Mouse (Mus musculus): ENCODE results near the gene Ehd4. TPM values are rescaled to one million over a fixed set of nuclear protein-coding genes. Genes with fewer than 3 reads are reported as not detected.
A peak's percentile ranks its signal among the peaks of the same experiment; 100 is the strongest.

The Ehd4 gene
- total and polyA plus RNA-seq, 2 experiments: 2.9 to 7.4 TPM

DNA sequence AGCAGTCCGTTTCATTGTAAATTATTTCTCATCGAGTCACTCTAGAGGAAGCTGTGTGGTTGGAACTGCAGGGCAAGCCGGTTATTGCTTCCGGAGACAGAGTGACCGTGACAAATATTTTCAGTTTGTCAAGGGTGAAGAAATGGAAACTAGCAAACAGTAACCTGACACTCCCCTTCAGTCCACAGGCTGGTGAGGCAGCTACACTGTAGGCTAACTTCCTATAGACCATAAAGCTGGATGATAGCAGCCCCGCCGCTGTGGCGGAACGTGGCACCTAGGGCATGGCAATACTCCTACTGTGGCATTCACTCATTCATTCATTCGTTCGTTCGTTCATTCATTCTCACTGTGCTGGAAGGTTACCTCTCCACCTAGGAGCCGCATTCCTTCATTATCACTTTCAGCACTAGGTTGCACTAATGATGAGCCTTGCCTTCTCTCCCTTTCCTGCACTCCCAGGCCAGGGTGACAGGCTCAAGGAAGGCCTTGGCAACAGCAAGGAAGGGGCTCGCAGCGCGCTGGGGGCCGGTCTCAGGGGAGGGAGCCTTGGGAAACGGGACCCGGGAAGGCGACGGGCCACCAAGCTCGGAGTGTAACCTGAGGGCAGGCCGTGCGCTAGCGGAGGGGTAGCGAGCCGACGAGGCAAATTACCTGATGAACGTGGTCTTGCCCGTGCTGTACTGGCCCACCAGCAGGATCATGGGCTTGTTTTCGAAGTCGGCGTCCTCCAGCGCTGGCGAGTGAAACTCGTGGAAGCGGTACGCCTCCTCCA lies 633 bp downstream of the Ehd4 start:
- no peak for TF ChIP-seq CTCF (IDR thresholded peaks at IDR 0.05; ENCODE audit: low read depth, low read length)
- TF ChIP-seq POLR2A (IDR thresholded peaks at IDR 0.05; ENCODE audit: extremely low read depth, insufficient read depth, low read length): no peak
- WGBS: 2% methylated on average over 38 of the region's 38 CpGs
- H3K79me2 ChIP-seq (ENCODE audit: control insufficient read depth, insufficient read depth, low read length): no peaks in the 10 kb centered on the region
- no peaks in the 10 kb centered on the region for H3K36me3 ChIP-seq (ENCODE audit: control insufficient read depth, insufficient read depth, low read length)
- no peaks in the 10 kb centered on the region for H3K27me3 ChIP-seq (ENCODE audit: control insufficient read depth, insufficient read depth, low read length)
- H3K9ac ChIP-seq (ENCODE audit: low read depth, low read length): peak overlapping the region; percentile 83
- H3K4me3 ChIP-seq (ENCODE audit: insufficient read depth, low read depth, low read length): peak overlapping the region; percentile 84
- DNase-seq (ENCODE audit: extremely low read depth, low read depth, low spot score): peak; percentile 28
- 0 out of 2 replicates have a peak overlapping the region, but pooled peaks have one; percentile 8 for H3K27ac ChIP-seq (replicated peaks; ENCODE audit: insufficient read depth, low read depth, low read length)
- peaks cover 1% of the 10 kb centered on the region; the same call in 1 of the 2 replicates for H3K4me1 ChIP-seq (ENCODE audit: control insufficient read depth, insufficient read depth, low read length)

DNA sequence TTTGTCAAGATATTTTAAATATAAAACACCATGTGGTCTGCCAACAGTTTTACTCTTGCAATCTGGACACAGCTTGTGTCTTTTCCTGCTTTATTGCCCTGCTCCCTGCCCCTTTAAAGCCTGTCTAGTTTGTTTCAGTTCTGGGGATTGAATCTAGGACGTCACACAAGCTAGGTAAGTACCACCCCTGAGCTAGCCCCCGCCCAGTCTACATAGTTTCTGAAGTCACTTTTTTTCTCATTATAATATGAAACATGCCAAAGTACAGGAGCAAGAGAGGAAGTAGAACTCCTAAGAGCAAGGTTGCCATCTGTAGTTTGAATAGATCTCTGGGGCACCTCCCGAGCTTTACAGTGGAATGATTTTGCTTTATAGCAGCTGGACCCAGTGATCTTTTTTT lies 3.8 kb downstream of the Ehd4 start:
- no peaks in the 10 kb centered on the region for H3K27me3 ChIP-seq (ENCODE audit: control insufficient read depth, insufficient read depth, low read length)
- H3K36me3 ChIP-seq (ENCODE audit: control insufficient read depth, insufficient read depth, low read length): no peaks in the 10 kb centered on the region
- DNase-seq (ENCODE audit: extremely low read depth, low read depth, low spot score): no peak
- TF ChIP-seq CTCF (IDR thresholded peaks at IDR 0.05; ENCODE audit: low read depth, low read length): no peak
- TF ChIP-seq POLR2A (IDR thresholded peaks at IDR 0.05; ENCODE audit: extremely low read depth, insufficient read depth, low read length): no peak
- H3K4me1 ChIP-seq (ENCODE audit: control insufficient read depth, insufficient read depth, low read length): peaks cover 1% of the 10 kb centered on the region; the same call in 1 of the 2 replicates
- no peak overlapping the region for H3K4me3 ChIP-seq (ENCODE audit: insufficient read depth, low read depth, low read length)
- no peaks in the 10 kb centered on the region; the same call in 1 of the 2 replicates for H3K79me2 ChIP-seq (ENCODE audit: control insufficient read depth, insufficient read depth, low read length)
- 95% methylated on average over 3 of the region's 3 CpGs for WGBS
- no peak overlapping the region for H3K27ac ChIP-seq (replicated peaks; ENCODE audit: insufficient read depth, low read depth, low read length)
- H3K9ac ChIP-seq (ENCODE audit: low read depth, low read length): no peak overlapping the region

DNA sequence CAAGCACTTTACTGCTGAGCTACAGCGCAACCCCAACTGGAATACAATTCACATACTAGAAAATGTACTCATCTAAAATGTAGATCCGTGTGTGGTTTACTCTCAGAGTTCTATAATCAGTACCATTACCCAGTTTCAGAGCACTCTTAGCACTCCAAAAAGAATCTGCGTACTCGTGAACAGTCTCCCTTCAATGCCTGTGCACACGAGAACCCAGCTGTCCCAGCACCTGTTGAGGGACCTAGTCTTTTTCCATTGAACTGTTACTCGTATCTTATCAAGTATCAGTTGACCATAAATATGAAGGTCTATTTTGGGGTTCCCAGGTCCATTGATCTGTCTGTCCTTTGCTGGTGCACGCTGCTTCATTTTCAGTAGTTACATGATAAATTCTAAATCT lies 4.8 kb downstream of the Ehd4 start:
- no peak overlapping the region for H3K4me3 ChIP-seq (ENCODE audit: insufficient read depth, low read depth, low read length)
- H3K27me3 ChIP-seq (ENCODE audit: control insufficient read depth, insufficient read depth, low read length): no peaks in the 10 kb centered on the region
- DNase-seq (ENCODE audit: extremely low read depth, low read depth, low spot score): no peak
- no peaks in the 10 kb centered on the region for H3K36me3 ChIP-seq (ENCODE audit: control insufficient read depth, insufficient read depth, low read length)
- TF ChIP-seq CTCF (IDR thresholded peaks at IDR 0.05; ENCODE audit: low read depth, low read length) (no peak), POLR2A (IDR thresholded peaks at IDR 0.05; ENCODE audit: extremely low read depth, insufficient read depth, low read length) (no peak)
- no peaks in the 10 kb centered on the region; the same call in 1 of the 2 replicates for H3K79me2 ChIP-seq (ENCODE audit: control insufficient read depth, insufficient read depth, low read length)
- H3K27ac ChIP-seq (replicated peaks; ENCODE audit: insufficient read depth, low read depth, low read length): no peak overlapping the region
- H3K9ac ChIP-seq (ENCODE audit: low read depth, low read length): no peak overlapping the region
- H3K4me1 ChIP-seq (ENCODE audit: control insufficient read depth, insufficient read depth, low read length): peaks cover 1% of the 10 kb centered on the region; the same call in 1 of the 2 replicates
- 94% methylated on average over 7 of the region's 7 CpGs for WGBS

DNA sequence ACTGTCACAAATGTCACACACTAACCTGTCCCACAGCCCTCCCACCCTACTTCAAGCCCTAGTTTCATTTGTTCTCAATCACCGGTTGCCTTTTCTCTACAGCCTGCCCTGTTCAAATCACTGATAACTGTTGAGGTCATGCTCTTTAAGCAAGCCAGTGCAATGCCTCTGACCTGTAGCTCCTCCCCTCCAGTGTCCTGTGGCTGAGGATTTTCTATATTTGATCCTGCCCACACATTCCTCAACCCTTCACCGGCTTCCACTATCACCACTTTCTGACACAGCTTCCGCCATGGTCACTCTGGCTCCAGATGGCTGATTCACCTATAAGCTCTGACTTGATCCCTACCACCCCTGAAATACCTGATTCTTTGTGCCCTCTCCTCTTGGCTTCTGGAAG lies 6.4 kb downstream of the Ehd4 start:
- 35% methylated on average over 3 of the region's 3 CpGs for whole genome bisulfite sequencing
- TF ChIP-seq CTCF (IDR thresholded peaks at IDR 0.05; ENCODE audit: low read depth, low read length) (no peak), POLR2A (IDR thresholded peaks at IDR 0.05; ENCODE audit: extremely low read depth, insufficient read depth, low read length) (no peak)
- Histone ChIP-seq H3K9ac (ENCODE audit: low read depth, low read length) (no peak overlapping the region), H3K4me3 (ENCODE audit: insufficient read depth, low read depth, low read length) (no peak overlapping the region), H3K27me3 (ENCODE audit: control insufficient read depth, insufficient read depth, low read length) (no peaks in the 10 kb centered on the region), H3K79me2 (ENCODE audit: control insufficient read depth, insufficient read depth, low read length) (no peaks in the 10 kb centered on the region; the same call in 1 of the 2 replicates), H3K36me3 (ENCODE audit: control insufficient read depth, insufficient read depth, low read length) (no peaks in the 10 kb centered on the region), H3K27ac (replicated peaks; ENCODE audit: insufficient read depth, low read depth, low read length) (no peak overlapping the region), H3K4me1 (ENCODE audit: control insufficient read depth, insufficient read depth, low read length) (no peaks in the 10 kb centered on the region)
- DNase-seq (ENCODE audit: extremely low read depth, low read depth, low spot score): no peak

DNA sequence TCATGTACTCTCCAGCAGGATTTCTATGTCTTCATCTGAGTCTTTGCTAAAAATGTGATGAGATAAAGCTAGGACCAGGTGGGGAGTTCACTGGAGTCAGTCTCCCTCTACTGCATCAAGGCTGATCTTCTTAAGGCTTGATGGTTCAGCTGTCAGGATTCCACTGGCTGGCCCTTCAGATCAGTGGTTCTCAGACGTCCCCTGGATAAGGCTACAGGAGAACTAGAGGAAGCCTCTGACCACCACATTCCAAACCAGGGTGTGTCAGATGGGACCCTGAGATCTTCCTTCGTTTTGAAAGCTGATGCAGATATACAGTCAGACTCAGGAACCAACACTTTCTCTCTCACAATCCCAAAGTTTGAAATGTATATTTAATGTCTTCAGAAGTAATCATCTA lies 7.0 kb downstream of the Ehd4 start:
- Histone ChIP-seq H3K27me3 (ENCODE audit: control insufficient read depth, insufficient read depth, low read length) (no peaks in the 10 kb centered on the region), H3K79me2 (ENCODE audit: control insufficient read depth, insufficient read depth, low read length) (no peaks in the 10 kb centered on the region; the same call in 1 of the 2 replicates), H3K9ac (ENCODE audit: low read depth, low read length) (no peak overlapping the region), H3K27ac (replicated peaks; ENCODE audit: insufficient read depth, low read depth, low read length) (no peak overlapping the region), H3K4me3 (ENCODE audit: insufficient read depth, low read depth, low read length) (no peak overlapping the region), H3K36me3 (ENCODE audit: control insufficient read depth, insufficient read depth, low read length) (no peaks in the 10 kb centered on the region), H3K4me1 (ENCODE audit: control insufficient read depth, insufficient read depth, low read length) (no peaks in the 10 kb centered on the region)
- TF ChIP-seq POLR2A (IDR thresholded peaks at IDR 0.05; ENCODE audit: extremely low read depth, insufficient read depth, low read length) (no peak), CTCF (IDR thresholded peaks at IDR 0.05; ENCODE audit: low read depth, low read length) (no peak)
- WGBS: 70% methylated on average over 2 of the region's 2 CpGs
- no peak for DNase-seq (ENCODE audit: extremely low read depth, low read depth, low spot score)

DNA sequence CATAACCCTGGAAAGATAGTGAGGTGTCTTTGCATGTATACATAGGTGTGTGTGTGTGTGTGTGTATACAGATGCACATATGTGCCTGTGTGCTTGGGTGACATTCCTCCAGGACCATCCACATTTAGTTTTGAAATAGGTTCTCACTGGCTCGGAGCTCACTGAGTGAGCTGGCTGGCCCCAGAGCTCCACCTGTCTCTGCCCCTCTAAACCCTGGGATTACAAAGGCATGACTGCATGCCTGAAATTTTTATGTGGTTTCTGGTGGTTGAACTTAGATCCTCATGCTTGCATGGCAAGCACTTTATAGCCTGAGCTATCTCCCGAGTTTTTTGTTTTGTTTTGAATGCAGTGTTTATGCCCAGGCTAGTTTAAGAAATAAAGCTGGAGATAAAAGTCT lies 7.9 kb downstream of the Ehd4 start:
- TF ChIP-seq CTCF (IDR thresholded peaks at IDR 0.05; ENCODE audit: low read depth, low read length) (no peak), POLR2A (IDR thresholded peaks at IDR 0.05; ENCODE audit: extremely low read depth, insufficient read depth, low read length) (no peak)
- H3K4me1 ChIP-seq (ENCODE audit: control insufficient read depth, insufficient read depth, low read length): no peaks in the 10 kb centered on the region
- no peak overlapping the region for H3K4me3 ChIP-seq (ENCODE audit: insufficient read depth, low read depth, low read length)
- no peak overlapping the region for H3K27ac ChIP-seq (replicated peaks; ENCODE audit: insufficient read depth, low read depth, low read length)
- no peaks in the 10 kb centered on the region; the same call in 1 of the 2 replicates for H3K79me2 ChIP-seq (ENCODE audit: control insufficient read depth, insufficient read depth, low read length)
- 75% methylated on average over 2 of the region's 2 CpGs for WGBS
- no peak overlapping the region for H3K9ac ChIP-seq (ENCODE audit: low read depth, low read length)
- no peaks in the 10 kb centered on the region for H3K36me3 ChIP-seq (ENCODE audit: control insufficient read depth, insufficient read depth, low read length)
- no peak for DNase-seq (ENCODE audit: extremely low read depth, low read depth, low spot score)
- H3K27me3 ChIP-seq (ENCODE audit: control insufficient read depth, insufficient read depth, low read length): no peaks in the 10 kb centered on the region

Measured in liver, adult 2 months (tissue).